Comparison of ENCODE assay signal across 18 mouse cellular contexts in the genomic region with DNA sequence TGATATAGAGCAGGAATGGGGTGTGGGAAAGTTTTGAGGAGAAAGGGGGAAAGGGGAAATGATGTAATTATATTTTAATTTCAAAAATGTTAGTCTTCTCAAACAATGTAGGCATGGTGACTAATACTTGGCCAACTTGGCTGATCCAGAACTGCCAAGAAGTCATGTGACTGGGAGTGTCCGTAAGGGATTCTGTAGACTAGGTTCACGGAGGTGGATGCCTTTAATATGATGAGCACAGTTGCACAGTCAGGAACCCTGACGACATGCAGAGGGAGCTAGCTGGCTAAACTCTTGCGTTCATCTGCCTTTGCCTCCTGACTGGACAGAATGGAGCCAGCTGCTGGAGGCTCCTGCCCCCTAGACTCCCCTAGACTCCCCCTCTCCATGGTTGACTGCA. TPM values are rescaled to one million over a fixed set of nuclear protein-coding genes. Genes with fewer than 3 reads are reported as not detected.
A peak's percentile ranks its signal among the peaks of the same experiment; 100 is the strongest.
DNase-seq lines count a peak whose midpoint lies in the region; TF ChIP-seq lines count a peak whose summit lies in the region.
"Had no signal": no experiment of that assay in that cellular context is flagged by ENCODE, and none has a peak within 500 bp of the region (broad histone marks: within the 10 kb centered on the region; RNA-seq: fewer than 3 reads in every experiment).

No protein-coding gene starts in this region.

- H3ac ChIP-seq in myocyte (ENCODE audit: control insufficient read depth, insufficient read length): no peak overlapping the region

- peak overlapping the region; percentile 25; the same call in 1 of the 2 replicates for H3K27ac ChIP-seq in layer of hippocampus, adult 2 months
- H3K27ac ChIP-seq: gastrocnemius, adult 2 months; hindbrain, embryonic 14.5 days; intestine, embryonic 15.5 days; midbrain, embryonic 15.5 days; stomach, embryonic 15.5 days had no signal

- no peaks in the 10 kb centered on the region for H3K36me3 ChIP-seq in myocyte (ENCODE audit: control insufficient read depth, insufficient read depth)
- H3K36me3 ChIP-seq: intestine, embryonic 15.5 days; midbrain, embryonic 15.5 days; stomach, embryonic 15.5 days had no signal

- DNase-seq in layer of hippocampus, adult 2 months (ENCODE audit: low spot score in 2 of 2): no peak
- DNase-seq in layer of hippocampus, adult 9-10 months (ENCODE audit: low spot score): no peak
- peak; percentile 94 for DNase-seq in 3T3-L1 (ENCODE audit: low read depth, low spot score)
- DNase-seq in Muller cell, postnatal 12 days (ENCODE audit: inconsistent ontology term): peak; percentile 71
- DNase-seq in frontal cortex, postnatal 25 days (ENCODE audit: low spot score in 2 of 2): no peak
- no peak for DNase-seq in spleen, postnatal 10 days (ENCODE audit: low spot score in 2 of 2)
- DNase-seq: cerebellum, postnatal 14 days; gastrocnemius, adult 2 months; left cerebral cortex, postnatal 4 days; lung, embryonic 14.5 days; spleen, adult 18-20 months had no signal

- H3K79me2 ChIP-seq in myocyte (ENCODE audit: control insufficient read depth, insufficient read depth): no peaks in the 10 kb centered on the region

- 0 out of 2 replicates have a peak, but pooled peaks have one; percentile 19 for TF ChIP-seq CTCF in layer of hippocampus, adult 2 months (conservative IDR thresholded peaks at IDR 0.05)

- no peak overlapping the region for H3K4me3 ChIP-seq in layer of hippocampus, adult 2 months
- no peak overlapping the region for H3K4me3 ChIP-seq in myocyte
- H3K4me3 ChIP-seq: gastrocnemius, adult 2 months; intestine, embryonic 15.5 days; midbrain, embryonic 15.5 days; stomach, embryonic 15.5 days had no signal

- H3K4me2 ChIP-seq in myocyte (ENCODE audit: low read depth): no peak overlapping the region
- H3K4me2 ChIP-seq: hindbrain, embryonic 14.5 days; intestine, embryonic 15.5 days; lung, embryonic 14.5 days; midbrain, embryonic 15.5 days; stomach, embryonic 15.5 days had no signal

- TF ChIP-seq POLR2A in myocyte (IDR thresholded peaks at IDR 0.05; ENCODE audit: insufficient read length, low read depth): no peak

- no peaks in the 10 kb centered on the region for H3K27me3 ChIP-seq in myocyte (ENCODE audit: control insufficient read depth, insufficient read depth, insufficient read length)
- H3K27me3 ChIP-seq: intestine, embryonic 15.5 days; midbrain, embryonic 15.5 days; stomach, embryonic 15.5 days had no signal

TF ChIP-seq in myocyte, 11 proteins besides CTCF, POLR2A, EP300 and RAD21:
- TF ChIP-seq TCF12 (IDR thresholded peaks at IDR 0.05; ENCODE audit: insufficient read depth, poor library complexity, severe bottlenecking) (no peak), USF1 (IDR thresholded peaks at IDR 0.05; ENCODE audit: low read depth) (peak; percentile 91), SRF (IDR thresholded peaks at IDR 0.05; ENCODE audit: control insufficient read depth, insufficient read length, low read depth) (no peak), CEBPB (IDR thresholded peaks at IDR 0.05; ENCODE audit: insufficient read depth, poor library complexity, severe bottlenecking) (peak; percentile 9; the same call in 1 of the 2 replicates), MAX (IDR thresholded peaks at IDR 0.05; ENCODE audit: low read depth) (no peak)

RNA-seq across cellular contexts. Expression of a gene that starts 9.6 kb away (rescaled TPM):
- under 1 TPM; 0.17 to 0.54 TPM for total RNA-seq in layer of hippocampus, adult 2 months (2021)
- polyA plus RNA-seq in myocyte (2012; fragmentation: generic; extraction: Trizol): 0.04 TPM
- total RNA-seq: granulocyte monocyte progenitor cell, adult 5-6 weeks; liver, adult 2 months had no signal

RNA-seq across cellular contexts. Expression of a gene that starts 54.9 kb away (rescaled TPM):
- total RNA-seq in layer of hippocampus, adult 2 months (2021): 1 to 10 TPM; 2.3 to 2.6 TPM
- 6.6 TPM for polyA plus RNA-seq in myocyte (2012; fragmentation: generic; extraction: Trizol)

Comparison
In these comparisons a context has a peak if more than half of its experiments do, and no peak if none do; other contexts are left out.
1. DNase-seq: peak in 3T3-L1 (single experiment) and Muller cell, postnatal 12 days (single experiment); none in layer of hippocampus, adult 2 months (0 of 2), layer of hippocampus, adult 9-10 months (single experiment), frontal cortex, postnatal 25 days (0 of 2) and spleen, postnatal 10 days (0 of 2).